24 mouse cellular contexts compared by ENCODE assay signal in genomic region chr8:61937576-61937975, GRCm38 (mm10). TPM values are rescaled to one million over a fixed set of nuclear protein-coding genes. Genes with fewer than 3 reads are reported as not detected.
DNase-seq lines count a peak whose midpoint lies in the region; ATAC-seq lines count a peak whose summit lies in the region.
"Had no signal": no experiment of that assay in that cellular context is flagged by ENCODE, and none has a peak within 500 bp of the region (broad histone marks: within the 10 kb centered on the region; RNA-seq: fewer than 3 reads in every experiment).

No protein-coding gene starts in this region.

- 52% methylated on average over 2 of the region's 2 CpGs for WGBS in forebrain, embryonic 11.5 days
- 39% methylated on average over 2 of the region's 2 CpGs for WGBS in forebrain, embryonic 14.5 days
- 40% methylated on average over 2 of the region's 2 CpGs for WGBS in heart, embryonic 10.5 days
- 33% methylated on average over 2 of the region's 2 CpGs for WGBS in heart, embryonic 13.5 days
- 64% methylated on average over 2 of the region's 2 CpGs for WGBS in kidney, embryonic 14.5 days

- H3K4me3 ChIP-seq in forebrain, embryonic 11.5 days (ENCODE audit: low read depth, low read length): no peak overlapping the region
- H3K4me3 ChIP-seq in forebrain, embryonic 14.5 days (ENCODE audit: low read depth, low read length): no peak overlapping the region
- H3K4me3 ChIP-seq in heart, embryonic 10.5 days: no peak overlapping the region
- H3K4me3 ChIP-seq in heart, embryonic 13.5 days: no peak overlapping the region
- H3K4me3 ChIP-seq in kidney, embryonic 14.5 days (ENCODE audit: low read length): no peak overlapping the region
- H3K4me3 ChIP-seq: forebrain, embryonic 10.5 days had no signal

- no peaks in the 10 kb centered on the region for H3K36me3 ChIP-seq in forebrain, embryonic 11.5 days (ENCODE audit: control insufficient read depth, insufficient read depth, low read length)
- no peaks in the 10 kb centered on the region for H3K36me3 ChIP-seq in forebrain, embryonic 14.5 days (ENCODE audit: control insufficient read depth, insufficient read depth, low read length)
- no peaks in the 10 kb centered on the region for H3K36me3 ChIP-seq in heart, embryonic 10.5 days
- H3K36me3 ChIP-seq in heart, embryonic 13.5 days: no peaks in the 10 kb centered on the region
- no peaks in the 10 kb centered on the region for H3K36me3 ChIP-seq in kidney, embryonic 14.5 days (ENCODE audit: control insufficient read depth, insufficient read depth, low read length)
- H3K36me3 ChIP-seq: forebrain, embryonic 10.5 days had no signal

- H3K27me3 ChIP-seq in forebrain, embryonic 11.5 days (ENCODE audit: control insufficient read depth, insufficient read depth, low read length): no peaks in the 10 kb centered on the region
- no peaks in the 10 kb centered on the region for H3K27me3 ChIP-seq in forebrain, embryonic 14.5 days (replicated peaks; ENCODE audit: control insufficient read depth, insufficient read depth, low read length)
- no peaks in the 10 kb centered on the region for H3K27me3 ChIP-seq in heart, embryonic 10.5 days (ENCODE audit: insufficient read depth, poor library complexity, severe bottlenecking)
- H3K27me3 ChIP-seq in heart, embryonic 13.5 days (replicated peaks): no peaks in the 10 kb centered on the region
- no peaks in the 10 kb centered on the region for H3K27me3 ChIP-seq in kidney, embryonic 14.5 days (ENCODE audit: control insufficient read depth, insufficient read depth, low read length)

- DNase-seq in forebrain, embryonic 11.5 days (ENCODE audit: low spot score): no peak
- DNase-seq in forebrain, embryonic 14.5 days (ENCODE audit: low spot score): no peak
- DNase-seq in heart, embryonic 10.5 days (ENCODE audit: low spot score): no peak
- no peak for DNase-seq in heart, postnatal 25 days (ENCODE audit: low spot score)
- no peak for DNase-seq in heart, postnatal 4 days
- DNase-seq in kidney, postnatal 25 days: no peak
- DNase-seq: adrenal gland, adult 8-10 months; adrenal gland, postnatal 25 days; cerebellum, adult 18-20 months; cerebellum, adult 9-10 months; cerebellum, postnatal 14 days; gastrocnemius, postnatal 10 days; gastrocnemius, postnatal 36 days; heart, postnatal 36 days; kidney, adult 18-20 months had no signal

- H3K27ac ChIP-seq in forebrain, embryonic 11.5 days (ENCODE audit: low read depth, low read length): no peak overlapping the region
- H3K27ac ChIP-seq in forebrain, embryonic 14.5 days (ENCODE audit: low read depth, low read length): no peak overlapping the region
- peak overlapping the region; percentile 49; the same call in 1 of the 2 replicates for H3K27ac ChIP-seq in heart, embryonic 10.5 days
- H3K27ac ChIP-seq in heart, embryonic 13.5 days (replicated peaks): peak overlapping the region; percentile 72
- no peak overlapping the region for H3K27ac ChIP-seq in kidney, embryonic 14.5 days (ENCODE audit: low read depth, low read length)
- H3K27ac ChIP-seq: forebrain, embryonic 10.5 days; hindbrain, embryonic 14.5 days; hindbrain, postnatal 0 days had no signal

- H3K4me1 ChIP-seq in forebrain, embryonic 11.5 days (replicated peaks; ENCODE audit: control insufficient read depth, insufficient read depth, low read length): peaks cover 3% of the 10 kb centered on the region; the same call in 1 of the 2 replicates
- peaks cover 3% of the 10 kb centered on the region for H3K4me1 ChIP-seq in forebrain, embryonic 14.5 days (ENCODE audit: control insufficient read depth, insufficient read depth, low read length)
- H3K4me1 ChIP-seq in heart, embryonic 10.5 days: peaks cover 27% of the 10 kb centered on the region
- H3K4me1 ChIP-seq in heart, embryonic 13.5 days: peaks cover 56% of the 10 kb centered on the region
- H3K4me1 ChIP-seq in kidney, embryonic 14.5 days (ENCODE audit: control insufficient read depth, insufficient read depth, low read length): no peaks in the 10 kb centered on the region

- no peak overlapping the region for H3K9ac ChIP-seq in forebrain, embryonic 11.5 days (ENCODE audit: low read length)
- H3K9ac ChIP-seq in forebrain, embryonic 14.5 days (ENCODE audit: low read length): no peak overlapping the region
- no peak overlapping the region for H3K9ac ChIP-seq in heart, embryonic 13.5 days
- no peak overlapping the region for H3K9ac ChIP-seq in kidney, embryonic 14.5 days (ENCODE audit: low read depth, low read length)
- H3K9ac ChIP-seq: hindbrain, embryonic 14.5 days had no signal

- no peak overlapping the region for H3K4me2 ChIP-seq in forebrain, embryonic 11.5 days (ENCODE audit: low read depth, low read length, severe bottlenecking)
- H3K4me2 ChIP-seq in forebrain, embryonic 14.5 days (ENCODE audit: low read length): no peak overlapping the region
- no peak overlapping the region for H3K4me2 ChIP-seq in heart, embryonic 13.5 days
- no peak overlapping the region for H3K4me2 ChIP-seq in kidney, embryonic 14.5 days (replicated peaks; ENCODE audit: low read depth, low read length)
- H3K4me2 ChIP-seq: hindbrain, embryonic 14.5 days had no signal

- peak; percentile 40; the same call in 1 of the 2 replicates for ATAC-seq in forebrain, embryonic 11.5 days (replicated peaks; ENCODE audit: low FRiP score)
- no peak for ATAC-seq in forebrain, embryonic 14.5 days
- no peak; the same call in 1 of the 2 replicates for ATAC-seq in heart, embryonic 13.5 days (ENCODE audit: extremely low read depth, insufficient number of reproducible peaks, low FRiP score, low TSS enrichment)
- ATAC-seq in kidney, embryonic 14.5 days (ENCODE audit: low FRiP score, low TSS enrichment): peak; percentile 46; the same call in 1 of the 2 replicates
- ATAC-seq: activated CD4-positive, CD25-positive, alpha-beta regulatory T cell, adult 4 months; hindbrain, postnatal 0 days; inflammation-experienced regulatory T-cells, adult 6 months; intestine, embryonic 16.5 days had no signal

- intact Hi-C loops in heart, postnatal 25 days (cut with DNase I): no loop called here

- H3K9me3 ChIP-seq in forebrain, embryonic 11.5 days (ENCODE audit: control insufficient read depth, low read length): no peaks in the 10 kb centered on the region
- H3K9me3 ChIP-seq in forebrain, embryonic 14.5 days (replicated peaks; ENCODE audit: control insufficient read depth, low read length): no peaks in the 10 kb centered on the region; the same call in 1 of the 2 replicates
- no peaks in the 10 kb centered on the region for H3K9me3 ChIP-seq in heart, embryonic 10.5 days
- H3K9me3 ChIP-seq in heart, embryonic 13.5 days: no peaks in the 10 kb centered on the region
- no peaks in the 10 kb centered on the region for H3K9me3 ChIP-seq in kidney, embryonic 14.5 days (ENCODE audit: control insufficient read depth, low read length)
- H3K9me3 ChIP-seq: forebrain, embryonic 10.5 days had no signal

RNA-seq across cellular contexts. Expression of gene Ddx60, which starts 9.7 kb away (rescaled TPM):
- 0.12 and 0.37 TPM in 2 replicates for polyA plus RNA-seq in forebrain, embryonic 11.5 days (2014; fragmentation: Nextera tagmentation; extraction: Ambion mirVana)
- 0.29 and 0.31 TPM in 2 replicates for polyA plus RNA-seq in forebrain, embryonic 14.5 days (2014; fragmentation: Nextera tagmentation; extraction: Ambion mirVana)
- 0.57 and 2.0 TPM in 2 replicates for polyA plus RNA-seq in heart, embryonic 10.5 days (2016; fragmentation: Nextera tagmentation; extraction: Ambion mirVana)
- 1 to 10 TPM; 1.3 to 2.1 TPM for total RNA-seq in heart, postnatal 25 days (2021)
- polyA plus RNA-seq in heart, embryonic 13.5 days (2015; fragmentation: Nextera tagmentation; extraction: Ambion mirVana): 2.6 and 2.7 TPM in 2 replicates
- total RNA-seq in heart, postnatal 4 days (2021): 1 to 10 TPM; 1.5 to 2.3 TPM
- polyA plus RNA-seq in kidney, embryonic 14.5 days (2014; fragmentation: Nextera tagmentation; extraction: Ambion mirVana): 0.39 and 0.64 TPM in 2 replicates

RNA-seq across cellular contexts. Expression of gene Palld, which starts 35.1 kb away (rescaled TPM):
- polyA plus RNA-seq in forebrain, embryonic 11.5 days (2014; fragmentation: Nextera tagmentation; extraction: Ambion mirVana): 49.4 and 56.7 TPM in 2 replicates
- 14.3 and 15.9 TPM in 2 replicates for polyA plus RNA-seq in forebrain, embryonic 14.5 days (2014; fragmentation: Nextera tagmentation; extraction: Ambion mirVana)
- polyA plus RNA-seq in heart, embryonic 10.5 days (2016; fragmentation: Nextera tagmentation; extraction: Ambion mirVana): 167 and 228 TPM in 2 replicates
- 100 to 1,000 TPM; 228 to 233 TPM for total RNA-seq in heart, postnatal 25 days (2021)
- polyA plus RNA-seq in heart, embryonic 13.5 days (2015; fragmentation: Nextera tagmentation; extraction: Ambion mirVana): 166 and 167 TPM in 2 replicates
- 100 to 1,000 TPM; 311 to 316 TPM for total RNA-seq in heart, postnatal 4 days (2021)
- 41.6 and 53.1 TPM in 2 replicates for polyA plus RNA-seq in kidney, embryonic 14.5 days (2014; fragmentation: Nextera tagmentation; extraction: Ambion mirVana)
- total RNA-seq: granulocyte monocyte progenitor cell, adult 5-6 weeks had no signal

Comparison
In these comparisons a context has a peak if more than half of its experiments do, and no peak if none do; other contexts are left out.
1. ATAC-seq: peak in forebrain, embryonic 11.5 days (single experiment) and kidney, embryonic 14.5 days (single experiment); none in forebrain, embryonic 14.5 days (single experiment) and heart, embryonic 13.5 days (single experiment).
2. H3K27ac ChIP-seq: peak in heart, embryonic 10.5 days (single experiment) and heart, embryonic 13.5 days (single experiment); none in forebrain, embryonic 11.5 days (single experiment), forebrain, embryonic 14.5 days (single experiment) and kidney, embryonic 14.5 days (single experiment).